Mouse (Mus musculus) heart, embryonic 11.5 days (tissue): ENCODE results near the gene Ppp1r14c. TPM values are rescaled to one million over a fixed set of nuclear protein-coding genes. Genes with fewer than 3 reads are reported as not detected.

ENCODE experiments used
- ATAC-seq: fragments of 200-750 bp; cut with Nextera tagmentation; replicated peaks from 2 replicates; pipeline ENCODE4 v1.8.0; 2017; ENCODE audit warnings: moderate library complexity; ENCODE audit not compliant: insufficient number of reproducible peaks, low FRiP score, low TSS enrichment
- H3K27ac ChIP-seq: fragments of 300-500 bp; sonication (generic); 2 replicates; pipeline ENCODE4 v1.5.1; 2014; ENCODE audit warnings: mild to moderate bottlenecking, low read depth, low read length
- H3K27me3 ChIP-seq: fragments of 300-500 bp; sonication (generic); 2 replicates; pipeline ENCODE4 v1.6.1; 2014; ENCODE audit warnings: mild to moderate bottlenecking, low read length, mixed read lengths; ENCODE audit not compliant: control insufficient read depth, insufficient read depth
- H3K36me3 ChIP-seq: fragments of 300-500 bp; sonication (generic); 2 replicates; pipeline ENCODE4 v1.6.1; 2014; ENCODE audit warnings: mild to moderate bottlenecking, low read length, moderate library complexity, mixed read lengths; ENCODE audit not compliant: control insufficient read depth, insufficient read depth
- H3K4me1 ChIP-seq: fragments of 300-500 bp; sonication (generic); 2 replicates; pipeline ENCODE4 v1.6.1; 2014; ENCODE audit warnings: low read length; ENCODE audit not compliant: control insufficient read depth, insufficient read depth
- H3K4me2 ChIP-seq: fragments of 300-500 bp; sonication (generic); 2 replicates; pipeline ENCODE4 v1.6.1; 2014; ENCODE audit warnings: mild to moderate bottlenecking, moderate library complexity
- H3K4me3 ChIP-seq: fragments of 300-500 bp; sonication (generic); 2 replicates; pipeline ENCODE4 v1.5.1; 2014; ENCODE audit warnings: low read depth, low read length
- H3K9ac ChIP-seq: fragments of 300-500 bp; sonication (generic); 2 replicates; pipeline ENCODE4 v1.6.1; 2014; ENCODE audit warnings: mild to moderate bottlenecking, low read depth, low read length, moderate library complexity
- H3K9me3 ChIP-seq: fragments of 300-500 bp; sonication (generic); replicated peaks from 2 replicates; pipeline ENCODE4 v1.6.1; 2016; ENCODE audit warnings: low read length; ENCODE audit not compliant: control insufficient read depth
- WGBS: fragments of 180-500 bp; shearing (Covaris S2); extraction: QIAGEN DNeasy Blood & Tissue Kit; methylation state at CpG from one replicate; pipeline ENCODE4 v1.1.7; 2014; ENCODE audit not compliant: insufficient replicate concordance; 5-methylcytosine and 5-hydroxymethylcytosine counted together
- polyA plus RNA-seq: library from polyadenylated mRNA; unstranded; fragments of >200 nt; fragmentation: Nextera tagmentation; extraction: Ambion mirVana; gene quantifications from 2 replicates; pipeline ENCODE4 v1.2.1, GENCODE M21; 2014

Ppp1r14c gene
- polyA plus RNA-seq, 1 experiment from 2014 or later, result 170 TPM

DNA sequence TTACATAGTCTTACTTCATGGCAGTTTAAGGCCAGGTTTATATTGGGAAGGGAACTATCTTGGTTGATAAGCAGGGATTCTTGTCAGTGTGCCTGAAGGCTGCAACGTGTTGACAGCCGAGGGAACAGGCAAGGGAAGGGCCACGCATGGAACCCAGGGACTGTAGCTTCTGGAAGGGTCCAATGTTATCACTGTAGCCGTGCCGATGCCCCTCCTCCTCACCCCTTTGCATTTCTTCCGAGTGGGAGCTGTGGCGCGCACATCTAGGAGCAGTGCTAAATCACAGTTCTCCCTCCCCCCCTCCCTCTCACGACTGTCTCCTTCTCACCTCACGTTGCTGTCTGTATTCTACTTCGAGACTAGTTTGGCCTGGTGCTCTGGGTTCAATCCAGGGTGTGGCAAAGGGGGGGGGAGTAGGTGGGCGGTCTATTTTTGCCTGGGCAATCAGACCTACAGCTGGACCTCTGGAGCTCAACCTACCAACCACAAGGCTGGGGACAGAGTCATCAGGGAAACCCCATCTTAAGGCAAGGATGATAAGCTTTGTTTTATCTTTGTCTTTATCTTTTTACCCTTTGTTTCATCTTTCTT, 29.6 kb downstream of the Ppp1r14c start:
- no peaks in the 10 kb centered on the region for H3K36me3 ChIP-seq
- H3K4me3 ChIP-seq, result no peak overlapping the region
- 20% methylated on average over 11 of the region's 12 CpGs for WGBS
- ATAC-seq, result peak; percentile 70
- H3K9ac ChIP-seq, result no peak overlapping the region
- no peaks in the 10 kb centered on the region for H3K27me3 ChIP-seq
- peaks cover 47% of the 10 kb centered on the region for H3K4me1 ChIP-seq
- H3K9me3 ChIP-seq, result no peaks in the 10 kb centered on the region
- H3K4me2 ChIP-seq, result peak overlapping the region; percentile 38
- peak overlapping the region; percentile 78 for H3K27ac ChIP-seq

GRCm38 (mm10) chr10:3396008-3396795, 30.3 kb downstream of the Ppp1r14c start:
- no peak overlapping the region for H3K4me3 ChIP-seq
- no peak overlapping the region for H3K9ac ChIP-seq
- 56% methylated on average over 10 of the region's 10 CpGs for WGBS
- no peaks in the 10 kb centered on the region for H3K27me3 ChIP-seq
- peaks cover 47% of the 10 kb centered on the region for H3K4me1 ChIP-seq
- H3K36me3 ChIP-seq, result no peaks in the 10 kb centered on the region
- H3K4me2 ChIP-seq, result peak overlapping the region; percentile 38; the same call in 1 of the 2 replicates
- ATAC-seq, result no peak
- no peaks in the 10 kb centered on the region for H3K9me3 ChIP-seq
- peak overlapping the region; percentile 62 for H3K27ac ChIP-seq

DNA sequence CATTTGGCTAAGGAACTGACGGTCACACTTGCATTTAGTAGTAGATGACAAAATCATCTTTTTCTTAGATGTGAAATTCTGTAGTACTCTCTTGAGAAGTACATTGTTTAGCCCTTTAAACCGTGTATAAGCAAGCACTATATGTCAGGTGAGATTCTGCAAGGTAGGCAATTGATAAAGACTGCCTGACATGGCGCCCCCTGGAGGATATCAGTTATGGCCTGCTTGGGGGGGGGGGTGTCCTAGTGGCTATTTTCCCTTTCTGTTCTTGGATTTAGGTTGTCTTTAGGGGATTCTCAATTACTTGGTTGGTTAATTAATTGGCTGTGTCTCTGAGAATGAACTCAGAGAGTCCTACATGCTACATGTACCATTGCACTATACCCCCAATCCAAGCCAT, 31.5 kb downstream of the Ppp1r14c start:
- H3K27me3 ChIP-seq, result no peaks in the 10 kb centered on the region
- peak overlapping the region; percentile 15; the same call in 1 of the 2 replicates for H3K27ac ChIP-seq
- 73% methylated on average over 3 of the region's 3 CpGs for WGBS
- ATAC-seq, result no peak
- H3K4me2 ChIP-seq, result no peak overlapping the region
- H3K4me1 ChIP-seq, result peaks cover 53% of the 10 kb centered on the region
- no peaks in the 10 kb centered on the region for H3K36me3 ChIP-seq
- no peak overlapping the region for H3K4me3 ChIP-seq
- H3K9ac ChIP-seq, result no peak overlapping the region
- H3K9me3 ChIP-seq, result no peaks in the 10 kb centered on the region

DNA sequence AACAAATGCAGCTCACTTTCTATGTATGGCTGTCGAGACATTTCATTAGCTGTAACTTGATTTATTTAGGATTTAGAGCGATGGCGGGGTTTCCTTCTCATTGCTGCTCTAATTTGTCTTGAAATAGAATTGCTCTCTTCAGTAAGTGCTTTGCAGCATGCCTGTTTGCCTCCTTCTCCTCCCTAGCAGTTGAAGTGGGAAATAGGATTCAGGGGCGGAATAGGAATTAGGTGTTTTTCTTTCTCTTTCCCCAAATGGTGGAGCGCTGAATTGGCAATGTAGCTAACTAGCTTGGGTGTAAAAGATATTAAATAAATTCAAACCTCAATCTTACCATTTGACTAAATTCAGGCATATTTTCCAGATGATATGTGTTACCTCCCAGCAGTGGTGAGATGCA, 32.2 kb downstream of the Ppp1r14c start:
- H3K9me3 ChIP-seq, result no peaks in the 10 kb centered on the region
- H3K27me3 ChIP-seq, result no peaks in the 10 kb centered on the region
- WGBS, result 82% methylated on average over 5 of the region's 5 CpGs
- no peak overlapping the region for H3K4me3 ChIP-seq
- no peaks in the 10 kb centered on the region for H3K36me3 ChIP-seq
- no peak overlapping the region for H3K4me2 ChIP-seq
- no peak for ATAC-seq
- no peak overlapping the region for H3K9ac ChIP-seq
- peaks cover 59% of the 10 kb centered on the region for H3K4me1 ChIP-seq
- H3K27ac ChIP-seq, result peak overlapping the region; percentile 37

DNA sequence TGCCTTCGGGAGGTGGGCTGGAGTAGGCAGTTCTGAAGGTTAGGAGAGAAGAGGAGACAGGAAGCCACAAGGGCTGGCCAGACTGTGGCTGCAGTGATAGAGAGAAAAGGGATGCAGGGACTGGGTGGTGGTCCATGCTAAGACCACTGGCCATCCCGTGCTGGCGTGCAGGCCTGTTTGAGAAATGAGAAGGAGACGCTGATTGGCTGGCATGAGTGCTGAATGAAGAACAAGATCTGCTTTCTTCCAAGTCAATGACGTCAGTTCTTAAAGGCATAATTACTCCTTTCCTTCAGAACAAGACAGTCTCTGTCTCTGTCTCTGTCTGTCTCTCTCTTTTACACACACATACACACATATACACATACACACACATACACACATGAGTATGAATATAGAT, 36.4 kb downstream of the Ppp1r14c start:
- Histone ChIP-seq H3K4me3 (no peak overlapping the region), H3K4me2 (no peak overlapping the region), H3K27ac (no peak overlapping the region), H3K9ac (no peak overlapping the region), H3K4me1 (peaks cover 40% of the 10 kb centered on the region), H3K36me3 (no peaks in the 10 kb centered on the region), H3K27me3 (no peaks in the 10 kb centered on the region), H3K9me3 (no peaks in the 10 kb centered on the region)
- WGBS, result 67% methylated on average over 5 of the region's 5 CpGs
- ATAC-seq, result no peak

DNA sequence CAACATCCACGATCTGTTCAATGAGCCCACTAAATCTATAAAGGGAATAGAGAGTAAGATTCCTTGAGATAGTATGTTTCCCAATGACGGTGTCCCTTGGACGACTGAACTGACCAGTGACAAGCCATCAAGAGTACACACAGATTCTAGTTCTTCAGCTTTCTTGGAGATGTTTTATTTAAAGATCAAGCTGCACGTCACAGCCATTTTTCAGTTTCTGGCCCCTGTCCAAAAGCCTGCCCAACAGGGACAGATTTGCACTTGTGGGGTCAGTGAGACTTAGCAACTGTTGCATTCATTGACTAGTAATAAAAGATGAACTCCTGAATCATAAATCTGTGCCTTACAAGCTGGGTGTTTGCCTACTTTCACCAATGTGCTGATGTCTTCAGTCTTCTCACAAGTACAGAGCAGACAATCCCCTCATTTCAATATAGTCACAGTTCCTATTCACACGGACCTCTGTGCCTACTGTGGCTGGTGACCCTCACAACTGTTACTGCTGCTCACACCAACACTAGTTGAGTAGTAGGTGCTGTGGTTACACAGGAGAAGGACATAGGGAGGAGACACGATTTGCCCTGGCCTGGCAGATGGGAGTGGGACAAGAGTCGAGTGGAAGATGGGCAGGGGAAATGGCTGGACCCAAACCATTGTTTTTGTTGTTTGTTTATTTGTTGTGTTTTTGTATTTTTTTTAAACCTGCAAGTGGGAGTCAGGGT, 37.7 kb downstream of the Ppp1r14c start:
- H3K4me2 ChIP-seq, result no peak overlapping the region
- no peaks in the 10 kb centered on the region for H3K9me3 ChIP-seq
- no peak for ATAC-seq
- no peak overlapping the region for H3K9ac ChIP-seq
- 71% methylated on average over 7 of the region's 7 CpGs for WGBS
- no peaks in the 10 kb centered on the region for H3K36me3 ChIP-seq
- H3K27ac ChIP-seq, result no peak overlapping the region
- peaks cover 43% of the 10 kb centered on the region for H3K4me1 ChIP-seq
- no peaks in the 10 kb centered on the region for H3K27me3 ChIP-seq
- no peak overlapping the region for H3K4me3 ChIP-seq

DNA sequence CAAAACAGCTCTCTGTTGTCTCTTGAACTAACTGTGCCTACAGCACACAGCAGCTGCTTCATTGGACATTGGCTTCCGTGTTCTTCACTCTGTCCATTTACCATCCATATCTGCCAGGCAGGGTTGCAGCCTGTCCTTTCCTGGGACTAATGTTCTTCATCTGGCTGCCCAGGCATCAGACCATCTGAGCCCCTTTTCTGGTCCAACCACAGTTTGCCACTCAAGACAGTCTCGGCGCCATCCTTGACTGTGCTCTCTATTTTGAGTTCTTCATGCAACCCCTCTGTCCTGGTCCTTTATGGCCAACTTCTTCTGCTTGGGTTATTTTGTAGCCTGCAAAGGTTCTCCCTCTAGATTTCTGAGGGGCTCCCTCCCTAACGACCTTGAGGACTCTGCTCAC, 38.5 kb downstream of the Ppp1r14c start:
- peaks cover 49% of the 10 kb centered on the region for H3K4me1 ChIP-seq
- no peaks in the 10 kb centered on the region for H3K9me3 ChIP-seq
- no peaks in the 10 kb centered on the region for H3K27me3 ChIP-seq
- H3K27ac ChIP-seq, result no peak overlapping the region
- no peak overlapping the region for H3K4me3 ChIP-seq
- H3K9ac ChIP-seq, result no peak overlapping the region
- H3K36me3 ChIP-seq, result no peaks in the 10 kb centered on the region
- H3K4me2 ChIP-seq, result no peak overlapping the region
- 81% methylated on average over 4 of the region's 4 CpGs for WGBS
- ATAC-seq, result no peak

GRCm38 (mm10) chr10:3406280-3406679, 40.4 kb downstream of the Ppp1r14c start:
- Histone ChIP-seq H3K4me3 (no peak overlapping the region), H3K4me1 (peaks cover 56% of the 10 kb centered on the region), H3K9me3 (no peaks in the 10 kb centered on the region), H3K36me3 (no peaks in the 10 kb centered on the region), H3K27ac (no peak overlapping the region), H3K4me2 (no peak overlapping the region), H3K27me3 (no peaks in the 10 kb centered on the region), H3K9ac (no peak overlapping the region)
- ATAC-seq, result no peak
- 59% methylated on average over 2 of the region's 2 CpGs for WGBS
